Mouse (Mus musculus) kidney, adult 2 months (tissue): ENCODE data around the gene Osr1.

ENCODE experiments used
- CTCF ChIP-seq: fragments of 200-500 bp; conservative IDR thresholded peaks from 2 replicates; pipeline ENCODE4 v1.5.1; 2011; ENCODE audit warnings: low read depth, mild to moderate bottlenecking, control low read depth, low read length, moderate library complexity, mixed read lengths; ENCODE audit not compliant: insufficient read depth, insufficient read length
- POLR2A ChIP-seq: fragments of 200-500 bp; IDR thresholded peaks from one replicate; pipeline ENCODE4 v1.6.1; 2011; ENCODE audit warnings: low read depth, low read length, control low read depth

DNA sequence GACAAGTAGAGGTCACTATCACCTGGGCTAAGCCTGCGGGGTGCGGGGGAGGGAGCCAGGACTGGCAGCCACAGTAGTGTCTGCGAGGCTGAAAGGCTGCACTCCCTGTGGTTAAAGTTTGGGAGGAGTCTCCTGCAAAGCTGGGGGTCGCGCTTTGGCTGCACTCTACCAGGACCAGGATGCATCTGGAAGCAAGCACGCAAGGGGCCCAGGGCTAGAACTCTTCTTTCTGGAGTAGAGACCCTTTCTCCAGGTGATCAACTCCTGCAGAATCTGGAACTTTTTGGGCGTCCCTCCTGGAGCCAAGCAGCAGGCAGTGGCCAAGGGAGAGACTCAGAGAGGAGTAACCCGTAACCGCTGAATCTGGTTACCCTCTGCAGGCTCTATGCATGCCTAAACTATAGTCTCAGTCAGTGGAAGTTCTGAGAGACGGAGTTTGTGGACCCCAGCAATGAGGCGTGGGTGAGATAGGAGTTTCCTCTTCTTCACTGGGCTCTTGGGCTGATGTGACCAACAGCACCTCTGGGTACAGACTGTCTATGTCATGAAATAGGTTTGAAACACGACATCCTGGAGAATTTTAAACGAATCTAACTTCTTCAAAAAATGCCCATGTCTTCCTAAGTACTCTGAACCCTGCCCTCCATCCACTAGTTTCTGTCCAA lies 1.5 kb downstream of the Osr1 start:
- TF ChIP-seq POLR2A (no peak), CTCF (no peak)
